Mouse (Mus musculus): ENCODE measurements around the gene Ubn2. TPM values are rescaled to one million over a fixed set of nuclear protein-coding genes. Genes with fewer than 3 reads are reported as not detected.
"Not testable (repeated sequence)": the region's sequence is repeated elsewhere in the genome, so short reads cannot be mapped to it uniquely, and the experiment has no call there.

The Ubn2 gene
- polyA plus RNA-seq, 1 experiment from 2014 or later: 7.6 TPM

DNA sequence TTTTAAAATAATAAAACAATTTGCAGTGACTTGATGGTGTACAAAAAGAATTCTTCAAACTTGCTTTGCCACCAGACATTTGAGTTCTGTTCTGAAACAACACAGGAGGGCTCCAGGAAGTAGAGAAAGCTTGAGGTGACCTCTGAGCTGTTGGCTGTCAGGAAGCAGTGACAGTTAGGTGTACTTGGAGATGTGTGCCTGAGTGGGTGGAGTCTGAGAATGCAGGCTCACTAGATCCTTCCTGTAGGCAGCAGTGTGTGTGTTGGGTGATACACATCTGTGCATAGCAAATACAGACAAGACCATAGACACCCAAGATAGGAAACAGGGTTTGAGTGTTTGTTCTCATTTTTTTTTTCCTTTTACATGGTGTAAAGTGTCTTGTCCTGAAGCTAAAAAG, 79.1 kb downstream of the Ubn2 start:
- Histone ChIP-seq H3K36me3 (ENCODE audit: inconsistent target) (no peaks in the 10 kb centered on the region), H3K4me3 (ENCODE audit: inconsistent target) (no peak overlapping the region), H3K79me2 (ENCODE audit: inconsistent target) (no peaks in the 10 kb centered on the region), H3K27ac (no peak overlapping the region)

DNA sequence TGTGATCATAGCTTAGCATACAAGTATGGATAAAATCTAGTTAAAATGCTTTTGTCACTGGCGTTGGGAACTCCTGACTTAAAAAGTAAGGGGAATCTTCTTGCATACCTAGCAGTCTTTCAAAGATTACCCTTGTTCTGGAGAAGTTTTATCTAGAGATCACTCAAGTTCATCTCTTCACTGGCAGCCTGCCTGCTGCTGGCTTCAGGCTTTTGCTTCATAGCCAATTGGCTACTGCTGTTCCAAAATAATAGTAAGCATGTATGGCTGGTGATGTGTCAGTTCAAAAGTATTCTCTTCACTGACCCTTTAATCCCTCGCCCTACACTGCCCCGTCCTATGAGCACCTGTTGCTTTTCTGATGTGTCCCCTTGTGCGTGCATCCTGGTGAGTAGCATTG, 81.5 kb downstream of the Ubn2 start:
- H3K36me3 ChIP-seq (ENCODE audit: inconsistent target): no peaks in the 10 kb centered on the region
- H3K79me2 ChIP-seq (ENCODE audit: inconsistent target): no peaks in the 10 kb centered on the region
- no peak overlapping the region for H3K27ac ChIP-seq
- H3K4me3 ChIP-seq (ENCODE audit: inconsistent target): no peak overlapping the region
- 98% methylated on average over 4 of the region's 4 CpGs for WGBS (ENCODE audit: missing documents)

DNA sequence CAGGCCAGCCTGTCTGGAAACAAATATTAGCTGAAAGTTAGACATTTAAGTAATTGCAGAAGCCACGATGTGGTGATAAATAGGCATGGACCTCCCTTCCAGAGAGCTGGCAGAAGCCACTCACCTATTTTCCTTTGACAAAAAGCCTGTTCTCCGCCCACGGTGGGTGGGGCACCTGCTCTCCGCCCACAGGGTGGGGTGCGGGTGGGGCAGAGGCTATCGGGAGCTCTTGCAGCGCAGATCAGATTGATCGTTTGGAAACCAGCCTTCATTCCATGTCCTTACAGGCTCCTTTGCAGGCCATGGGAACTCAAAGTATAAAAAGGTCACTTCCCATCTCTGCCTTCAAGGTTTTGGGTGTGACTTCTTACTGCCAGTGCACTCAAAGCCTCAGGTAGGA, 90.1 kb downstream of the Ubn2 start:
- H3K36me3 ChIP-seq (ENCODE audit: inconsistent target): no peaks in the 10 kb centered on the region
- no peaks in the 10 kb centered on the region for H3K79me2 ChIP-seq (ENCODE audit: inconsistent target)
- 46% methylated on average over 8 of the region's 8 CpGs for WGBS (ENCODE audit: missing documents)
- no peak overlapping the region for H3K4me3 ChIP-seq (ENCODE audit: inconsistent target)
- H3K27ac ChIP-seq: no peak overlapping the region

DNA sequence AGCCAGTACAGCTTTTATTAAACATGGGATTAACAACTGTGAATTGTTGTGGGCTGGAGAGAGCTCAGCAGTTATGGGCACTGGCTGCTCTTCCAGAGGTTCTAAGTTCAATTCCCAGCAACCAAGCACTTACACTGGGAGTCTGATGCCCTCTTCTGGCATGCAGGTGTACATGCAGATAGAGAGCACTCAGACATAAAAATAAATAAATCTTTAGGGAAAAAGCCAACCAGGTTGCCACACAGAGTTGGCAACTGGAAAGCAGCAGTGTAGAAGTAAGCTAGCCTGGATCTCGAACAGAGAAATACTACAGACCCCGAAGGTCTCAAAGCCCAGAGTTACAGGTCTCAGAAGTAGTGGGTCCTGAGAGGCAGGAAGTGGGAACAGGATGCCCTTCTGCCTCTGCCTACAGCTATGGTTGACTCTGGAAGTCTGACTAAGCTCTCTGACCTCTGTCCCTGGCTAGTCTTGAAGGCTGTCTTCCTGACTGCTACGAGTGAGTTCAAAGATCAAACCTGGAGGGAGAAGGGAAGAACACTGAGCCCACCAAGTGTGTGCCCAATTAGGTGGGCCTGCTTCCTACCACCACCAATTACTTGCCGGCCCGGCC, 97.6 kb downstream of the Ubn2 start:
- WGBS (ENCODE audit: missing documents): 39% methylated on average over 5 of the region's 5 CpGs
- Histone ChIP-seq H3K27ac (peak overlapping the region; percentile 24; the same call in 1 of the 2 replicates), H3K4me3 (ENCODE audit: inconsistent target) (no peak overlapping the region), H3K79me2 (ENCODE audit: inconsistent target) (no peaks in the 10 kb centered on the region), H3K36me3 (ENCODE audit: inconsistent target) (no peaks in the 10 kb centered on the region)

DNA sequence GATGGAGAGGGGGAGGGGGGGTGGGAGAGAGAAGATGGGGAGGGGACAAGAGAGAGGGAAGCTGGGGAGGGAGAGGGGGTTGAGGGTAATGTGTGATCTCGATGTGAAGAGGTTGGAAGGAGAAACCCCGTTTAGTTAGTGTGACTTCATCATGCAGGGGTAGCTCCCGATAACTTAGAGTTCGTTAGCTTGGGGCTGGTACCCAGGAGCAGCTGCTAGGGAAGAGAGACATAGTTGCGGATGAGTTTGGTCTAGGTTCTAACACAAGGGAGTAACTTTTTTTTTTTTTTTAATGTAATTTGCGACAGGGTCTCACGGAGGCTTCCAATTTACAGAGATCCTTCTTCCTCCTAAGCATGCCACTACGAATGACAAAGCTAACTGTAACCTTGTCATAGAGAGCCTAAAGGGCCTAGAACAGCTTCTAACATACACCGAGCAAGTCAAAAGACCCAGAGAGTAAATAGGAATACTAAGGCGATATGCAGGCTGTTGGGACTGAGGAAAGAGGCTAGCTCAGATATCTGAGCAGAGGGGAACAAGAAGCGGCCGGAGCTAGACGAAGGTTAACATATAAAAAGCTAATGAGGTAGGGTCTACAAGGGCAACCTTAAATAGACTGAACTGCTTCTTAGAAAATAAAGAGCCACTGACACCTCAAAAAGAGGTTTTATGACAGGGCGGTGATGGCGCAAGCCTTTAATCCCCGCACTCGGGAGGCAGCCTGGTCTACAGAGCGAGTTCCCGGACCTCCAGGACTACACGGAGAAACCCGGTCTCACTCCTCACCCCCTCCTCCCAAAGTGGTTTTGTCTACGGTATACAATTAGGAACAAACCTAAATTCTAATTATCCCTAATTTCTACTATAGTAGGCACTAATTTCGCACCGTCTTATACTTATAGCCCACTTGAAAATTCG, 99.0 kb downstream of the Ubn2 start:
- Histone ChIP-seq H3K27ac (peak overlapping the region; percentile 96), H3K36me3 (ENCODE audit: inconsistent target) (no peaks in the 10 kb centered on the region), H3K4me3 (ENCODE audit: inconsistent target) (peak overlapping the region; percentile 81), H3K79me2 (ENCODE audit: inconsistent target) (no peaks in the 10 kb centered on the region)
- WGBS (ENCODE audit: missing documents): 3% methylated on average over 25 of the region's 25 CpGs

DNA sequence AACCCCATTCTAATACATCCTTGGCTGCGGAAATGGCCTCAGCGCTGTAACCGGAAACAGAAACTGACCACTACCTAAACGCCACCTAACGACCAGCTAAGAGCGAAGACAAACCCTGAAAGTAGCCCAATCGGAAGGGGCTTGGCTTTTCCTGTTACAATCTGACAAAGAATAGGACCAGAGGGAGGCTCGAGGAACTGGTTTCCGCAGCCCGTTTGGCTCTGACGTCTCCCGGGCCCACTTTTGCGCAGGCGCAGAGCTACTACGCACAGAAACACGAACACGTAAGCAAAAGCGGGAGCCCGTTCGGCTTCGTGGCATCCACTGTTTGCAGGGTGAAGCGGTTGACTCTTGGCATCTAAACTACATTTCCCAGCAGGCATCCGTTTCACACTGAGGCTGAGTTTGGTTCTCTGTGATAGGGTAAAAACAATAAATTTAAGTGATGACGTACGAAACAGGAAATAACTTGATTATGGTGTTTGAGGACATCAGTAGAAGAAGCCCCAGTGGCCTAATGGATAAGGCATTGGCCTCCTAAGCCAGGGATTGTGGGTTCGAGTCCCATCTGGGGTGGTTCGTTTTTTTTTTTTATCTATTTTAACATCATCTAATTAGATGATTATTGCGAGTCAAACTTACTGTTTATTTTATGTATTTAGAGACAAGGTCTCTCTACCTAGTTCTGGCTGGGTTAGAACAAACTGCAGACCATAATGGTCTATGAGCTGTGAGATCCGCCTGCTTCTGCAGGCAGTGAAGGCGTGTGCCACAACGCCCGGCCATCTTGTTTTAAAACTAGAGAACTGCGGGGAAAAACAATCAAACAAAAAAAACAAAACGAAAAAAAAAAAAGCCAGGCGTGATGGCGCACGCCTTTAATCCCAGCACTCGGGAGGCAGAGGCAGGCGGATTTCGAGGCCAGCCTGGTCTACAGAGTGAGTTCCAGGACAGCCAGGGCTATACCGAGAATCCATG, 100.0 kb downstream of the Ubn2 start, which contains the start of gene Fmc1:
Gene Fmc1, plus strand, starts transcription at position 75 of the 978 bp plus-strand sequence.
- peak within 1 kb of the TSS; percentile 81 for H3K4me3 ChIP-seq (ENCODE audit: inconsistent target)
- peak within 1 kb of the TSS; percentile 96 for H3K27ac ChIP-seq
- no peaks in the 10 kb centered on the region for H3K36me3 ChIP-seq (ENCODE audit: inconsistent target)
- WGBS (ENCODE audit: missing documents): 3% methylated on average over 41 of the region's 41 CpGs
- no peaks in the 10 kb centered on the region for H3K79me2 ChIP-seq (ENCODE audit: inconsistent target)

DNA sequence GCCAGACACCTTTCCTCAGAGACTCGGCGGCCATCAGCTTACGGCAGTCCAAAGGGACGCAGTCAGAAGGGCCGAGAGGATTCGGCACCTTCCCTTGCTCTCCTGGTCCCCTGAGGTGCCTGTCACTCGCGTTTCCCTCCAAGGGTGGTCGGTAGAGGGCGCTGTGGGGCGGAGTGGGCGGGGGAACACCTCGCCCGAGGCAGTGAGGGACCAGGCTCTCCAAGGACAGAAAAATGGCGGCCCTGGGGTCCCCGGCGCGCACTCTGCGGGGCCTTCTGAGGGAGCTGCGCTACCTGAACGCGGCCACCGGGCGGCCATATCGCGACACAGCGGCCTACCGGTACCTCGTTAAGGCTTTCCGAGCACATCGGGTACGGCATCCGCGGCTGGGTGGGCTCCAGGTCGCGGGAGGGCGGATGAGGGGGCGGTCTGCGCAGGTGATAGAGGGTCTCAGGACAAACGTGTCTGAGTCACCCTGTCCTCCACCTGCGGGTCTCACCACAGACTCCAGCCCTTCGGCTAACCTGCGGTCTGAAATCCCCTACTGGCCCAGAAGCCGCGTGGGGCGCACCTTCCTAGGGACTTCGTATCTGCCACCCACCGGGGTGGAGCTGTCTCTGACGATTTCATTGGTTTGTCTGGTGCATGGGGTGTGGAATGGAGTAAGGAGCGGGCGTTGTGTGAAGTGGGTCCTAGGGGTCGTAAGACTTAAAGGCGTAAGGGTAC, 101.1 kb downstream of the Ubn2 start:
- whole genome bisulfite sequencing (ENCODE audit: missing documents): under 1% methylated on average over 45 of the region's 53 CpGs
- Histone ChIP-seq H3K27ac (peak overlapping the region; percentile 96), H3K36me3 (ENCODE audit: inconsistent target) (no peaks in the 10 kb centered on the region), H3K4me3 (ENCODE audit: inconsistent target) (peak overlapping the region; percentile 81), H3K79me2 (ENCODE audit: inconsistent target) (no peaks in the 10 kb centered on the region)

DNA sequence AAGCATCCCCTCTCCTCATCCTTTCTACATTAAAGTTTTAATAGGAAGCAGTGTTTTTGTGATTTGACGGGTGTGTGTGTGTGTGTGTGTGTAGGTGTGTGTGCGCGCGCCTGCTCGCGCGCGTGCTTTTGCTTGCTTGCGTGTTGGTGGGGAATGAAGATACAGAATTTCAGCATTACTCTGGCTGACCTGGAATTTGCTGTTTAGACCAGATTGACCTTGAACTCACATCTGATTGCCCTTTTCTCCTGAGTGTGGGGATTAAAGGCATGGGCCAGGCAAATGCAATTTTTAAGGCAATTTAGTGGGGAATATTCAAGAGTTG, 101.6 kb downstream of the Ubn2 start:
- 4% methylated on average over 9 of the region's 9 CpGs for WGBS (ENCODE audit: missing documents)
- no peaks in the 10 kb centered on the region for H3K36me3 ChIP-seq (ENCODE audit: inconsistent target)
- H3K27ac ChIP-seq: peak overlapping the region; percentile 32; the same call in 1 of the 2 replicates

DNA sequence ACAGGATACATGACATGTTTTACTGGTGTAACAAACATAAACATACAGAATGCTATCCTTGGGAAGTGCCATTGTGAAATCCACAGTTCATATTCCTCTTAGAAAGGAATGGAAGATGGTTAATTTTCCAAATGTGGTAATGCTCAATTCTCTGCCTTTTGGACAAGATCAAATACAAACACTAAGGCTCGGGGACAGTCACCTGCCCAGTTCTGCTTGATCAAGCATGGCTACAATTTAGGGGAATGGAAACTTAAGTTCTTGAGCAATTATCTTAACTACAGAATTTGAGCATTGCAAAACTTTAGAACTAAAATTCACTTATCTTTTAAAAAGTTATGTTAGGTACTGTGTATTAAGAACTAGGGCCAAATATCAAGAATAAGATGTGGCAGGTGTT, 102.0 kb downstream of the Ubn2 start:
- H3K27ac ChIP-seq: no peak overlapping the region
- no peaks in the 10 kb centered on the region for H3K36me3 ChIP-seq (ENCODE audit: inconsistent target)
- 67% methylated on average over 1 of the region's 1 CpGs for WGBS (ENCODE audit: missing documents)
- H3K79me2 ChIP-seq (ENCODE audit: inconsistent target): no peaks in the 10 kb centered on the region
- H3K4me3 ChIP-seq (ENCODE audit: inconsistent target): peak overlapping the region; percentile 81; the same call in 1 of the 2 replicates

More for the DNA sequence above, 101.6 kb downstream of the Ubn2 start:
- no peaks in the 10 kb centered on the region for H3K79me2 ChIP-seq (ENCODE audit: inconsistent target)
- H3K4me3 ChIP-seq (ENCODE audit: inconsistent target): peak overlapping the region; percentile 81

DNA sequence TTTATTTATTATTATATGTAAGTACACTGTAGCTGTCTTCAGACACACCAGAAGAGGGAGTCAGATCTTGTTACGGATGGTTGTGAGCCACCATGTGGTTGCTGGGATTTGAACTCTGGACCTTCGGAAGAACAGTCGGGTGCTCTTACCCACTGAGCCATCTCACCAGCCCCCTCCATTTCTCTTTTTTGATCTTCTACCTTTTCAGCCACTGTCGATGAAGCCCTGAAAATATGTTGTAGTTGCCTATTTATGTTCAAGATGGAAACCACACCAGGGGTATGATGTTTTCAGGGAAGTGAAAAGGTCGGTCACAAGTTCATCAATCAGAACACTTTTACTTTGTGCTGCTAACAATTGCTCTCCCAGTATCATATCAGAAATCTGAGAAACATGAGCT, 110.4 kb downstream of the Ubn2 start:
- H3K27ac ChIP-seq; H3K36me3 ChIP-seq (ENCODE audit: inconsistent target); H3K4me3 ChIP-seq (ENCODE audit: inconsistent target); H3K79me2 ChIP-seq (ENCODE audit: inconsistent target): not testable (repeated sequence)
- 81% methylated on average over 2 of the region's 5 CpGs for WGBS (ENCODE audit: missing documents)

DNA sequence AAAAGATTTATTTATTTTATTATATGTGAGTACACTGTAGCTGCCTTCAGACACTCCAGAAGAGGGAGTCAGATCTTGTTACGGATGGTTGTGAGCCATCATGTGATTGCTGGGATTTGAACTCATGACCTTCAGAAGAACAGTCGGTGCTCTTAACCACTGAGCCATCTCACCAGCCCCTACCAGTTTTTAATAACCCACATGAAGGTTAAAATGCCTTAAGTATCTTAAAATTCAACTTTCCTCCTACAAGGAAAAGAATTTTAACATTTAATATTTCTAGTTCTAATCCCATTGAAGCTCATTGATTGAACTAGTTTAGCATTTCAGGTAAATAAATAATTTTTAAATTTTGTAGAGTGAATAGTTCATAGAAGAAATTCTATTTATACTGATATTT, 113.3 kb downstream of the Ubn2 start:
- not testable (repeated sequence) for H3K79me2 ChIP-seq (ENCODE audit: inconsistent target); H3K27ac ChIP-seq; H3K4me3 ChIP-seq (ENCODE audit: inconsistent target); H3K36me3 ChIP-seq (ENCODE audit: inconsistent target)
- 97% methylated on average over 2 of the region's 2 CpGs for WGBS (ENCODE audit: missing documents)

DNA sequence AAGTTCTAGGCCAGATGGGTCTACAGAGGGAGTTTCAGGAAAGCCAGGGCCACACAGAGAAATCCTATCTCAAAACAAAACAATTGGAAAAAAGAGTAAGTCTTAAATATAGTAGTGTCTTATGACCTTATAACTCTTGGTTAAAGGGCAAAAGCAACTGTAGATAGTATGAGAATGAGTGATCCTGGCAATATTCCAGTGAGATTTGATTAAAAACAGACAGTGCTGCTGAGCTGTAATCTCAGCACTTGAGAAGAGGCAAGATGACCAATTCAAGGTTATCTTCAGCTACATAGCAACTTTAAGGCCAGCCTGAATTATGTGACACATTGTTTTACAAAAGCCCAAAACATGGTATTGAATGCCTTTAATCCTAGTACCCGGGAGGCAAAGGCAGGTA, 114.0 kb downstream of the Ubn2 start:
- no peaks in the 10 kb centered on the region for H3K36me3 ChIP-seq (ENCODE audit: inconsistent target)
- H3K79me2 ChIP-seq (ENCODE audit: inconsistent target): peaks cover 8% of the 10 kb centered on the region
- no peak overlapping the region for H3K27ac ChIP-seq
- H3K4me3 ChIP-seq (ENCODE audit: inconsistent target): no peak overlapping the region
- 100% methylated on average over 1 of the region's 1 CpGs for WGBS (ENCODE audit: missing documents)

DNA sequence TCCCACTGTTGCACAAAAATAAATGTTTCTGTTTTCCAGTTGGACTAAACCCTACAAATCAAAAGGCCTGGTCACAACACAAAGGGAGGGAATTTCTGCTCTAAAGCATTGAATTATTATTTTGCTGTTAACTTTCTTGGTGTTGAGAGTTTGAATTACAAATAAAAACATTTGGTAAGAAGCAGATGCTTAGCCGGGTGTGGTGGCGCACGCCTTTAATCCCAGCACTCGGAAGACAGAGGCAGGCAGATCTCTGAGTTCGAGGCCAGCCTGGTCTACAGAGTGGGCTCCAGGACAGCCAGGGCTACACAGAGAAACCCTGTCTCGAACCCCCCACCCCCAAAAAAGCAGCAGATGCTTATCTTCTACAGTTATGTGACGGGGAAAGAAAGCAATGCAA, 114.8 kb downstream of the Ubn2 start:
- peaks cover 17% of the 10 kb centered on the region for H3K79me2 ChIP-seq (ENCODE audit: inconsistent target)
- H3K4me3 ChIP-seq (ENCODE audit: inconsistent target); H3K36me3 ChIP-seq (ENCODE audit: inconsistent target); H3K27ac ChIP-seq: not testable (repeated sequence)
- WGBS (ENCODE audit: missing documents): 94% methylated on average over 7 of the region's 7 CpGs

DNA sequence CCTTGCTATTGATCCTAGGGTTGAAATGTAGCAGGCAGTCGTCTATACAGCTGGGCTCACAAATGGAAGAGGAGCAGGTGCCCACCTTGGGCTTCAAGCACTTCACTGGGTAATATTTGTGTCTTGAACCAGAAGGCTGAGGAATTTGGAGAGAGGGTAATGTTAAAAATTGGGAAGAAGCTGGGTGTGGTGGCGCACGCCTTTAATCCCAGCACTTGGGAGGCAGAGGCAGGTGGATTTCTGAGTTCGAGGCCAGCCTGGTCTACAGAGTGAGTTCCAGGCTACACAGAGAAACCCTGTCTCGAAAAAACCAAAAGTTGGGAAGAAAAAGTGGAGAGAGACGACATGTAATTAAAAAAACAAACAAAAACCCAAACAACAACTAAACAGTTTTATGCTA, 116.1 kb downstream of the Ubn2 start:
- peaks cover 29% of the 10 kb centered on the region for H3K79me2 ChIP-seq (ENCODE audit: inconsistent target)
- 77% methylated on average over 4 of the region's 6 CpGs for WGBS (ENCODE audit: missing documents)
- H3K27ac ChIP-seq: peak overlapping the region; percentile 95
- H3K4me3 ChIP-seq (ENCODE audit: inconsistent target): peak overlapping the region; percentile 83
- not testable (repeated sequence) for H3K36me3 ChIP-seq (ENCODE audit: inconsistent target)

Data from macrophage (primary cell).